Mouse (Mus musculus): ENCODE results near the gene Eml5. TPM values are rescaled to one million over a fixed set of nuclear protein-coding genes. Genes with fewer than 3 reads are reported as not detected.

The Eml5 gene
- total and polyA plus RNA-seq, 2 experiments from 2014 or later: 1.5 to 9.6 TPM

- no peak overlapping the region for H3K9ac ChIP-seq (replicated peaks; ENCODE audit: low read depth, low read length)
- no peaks in the 10 kb centered on the region for H3K9me3 ChIP-seq (replicated peaks; ENCODE audit: control insufficient read depth, low read length)
- no peak overlapping the region for H3K4me2 ChIP-seq (ENCODE audit: low read depth, low read length)
- DNase-seq (ENCODE audit: low spot score) (no peak), ATAC-seq (ENCODE audit: insufficient read depth, low read depth) (no peak)
- WGBS: 62% methylated on average over 3 of the region's 3 CpGs
- H3K27ac ChIP-seq (ENCODE audit: low read depth): no peak overlapping the region
- no peak overlapping the region for H3K4me3 ChIP-seq (ENCODE audit: low read depth, low read length)
- no peaks in the 10 kb centered on the region for H3K27me3 ChIP-seq (ENCODE audit: control insufficient read depth, insufficient read depth, low read length)
- H3K36me3 ChIP-seq (replicated peaks; ENCODE audit: control insufficient read depth, insufficient read depth, low read length): peaks cover 18% of the 10 kb centered on the region; the same call in 1 of the 2 replicates
- TF ChIP-seq EP300 (IDR thresholded peaks at IDR 0.05; ENCODE audit: low read depth): no peak
- TF ChIP-seq CTCF (IDR thresholded peaks at IDR 0.05; ENCODE audit: low read depth): no peak
- H3K4me1 ChIP-seq (ENCODE audit: control insufficient read depth, insufficient read depth): no peaks in the 10 kb centered on the region
Observed at GRCm38 (mm10) chr12:98802245-98802644, 99.0 kb downstream of the Eml5 start.

GRCm38 (mm10) chr12:98800334-98800733 lies 101.0 kb downstream of the Eml5 start:
- H3K9ac ChIP-seq (replicated peaks; ENCODE audit: low read depth, low read length): no peak overlapping the region
- H3K27me3 ChIP-seq (ENCODE audit: control insufficient read depth, insufficient read depth, low read length): no peaks in the 10 kb centered on the region
- no peak for TF ChIP-seq CTCF (IDR thresholded peaks at IDR 0.05; ENCODE audit: low read depth)
- no peak for TF ChIP-seq EP300 (IDR thresholded peaks at IDR 0.05; ENCODE audit: low read depth)
- H3K4me3 ChIP-seq (ENCODE audit: low read depth, low read length): no peak overlapping the region
- H3K9me3 ChIP-seq (replicated peaks; ENCODE audit: control insufficient read depth, low read length): no peaks in the 10 kb centered on the region
- H3K4me2 ChIP-seq (ENCODE audit: low read depth, low read length): no peak overlapping the region
- 74% methylated on average over 5 of the region's 5 CpGs for WGBS
- H3K27ac ChIP-seq (ENCODE audit: low read depth): no peak overlapping the region
- DNase-seq (ENCODE audit: low spot score): no peak
- no peak for ATAC-seq (ENCODE audit: insufficient read depth, low read depth)
- H3K36me3 ChIP-seq (replicated peaks; ENCODE audit: control insufficient read depth, insufficient read depth, low read length): peaks cover 24% of the 10 kb centered on the region; the same call in 1 of the 2 replicates
- no peaks in the 10 kb centered on the region for H3K4me1 ChIP-seq (ENCODE audit: control insufficient read depth, insufficient read depth)

- Histone ChIP-seq H3K9ac (replicated peaks; ENCODE audit: low read depth, low read length) (no peak overlapping the region), H3K4me2 (ENCODE audit: low read depth, low read length) (no peak overlapping the region), H3K27ac (ENCODE audit: low read depth) (no peak overlapping the region), H3K27me3 (ENCODE audit: control insufficient read depth, insufficient read depth, low read length) (no peaks in the 10 kb centered on the region), H3K4me3 (ENCODE audit: low read depth, low read length) (no peak overlapping the region), H3K4me1 (ENCODE audit: control insufficient read depth, insufficient read depth) (no peaks in the 10 kb centered on the region), H3K36me3 (replicated peaks; ENCODE audit: control insufficient read depth, insufficient read depth, low read length) (peaks cover 56% of the 10 kb centered on the region), H3K9me3 (replicated peaks; ENCODE audit: control insufficient read depth, low read length) (no peaks in the 10 kb centered on the region)
- TF ChIP-seq CTCF (IDR thresholded peaks at IDR 0.05; ENCODE audit: low read depth): no peak
- no peak for TF ChIP-seq EP300 (IDR thresholded peaks at IDR 0.05; ENCODE audit: low read depth)
- DNase-seq (ENCODE audit: low spot score) (no peak), ATAC-seq (ENCODE audit: insufficient read depth, low read depth) (no peak)
- WGBS: 96% methylated on average over 3 of the region's 3 CpGs
Observed at GRCm38 (mm10) chr12:98795731-98796318, 105.5 kb downstream of the Eml5 start.

- H3K4me3 ChIP-seq (ENCODE audit: low read depth, low read length): no peak overlapping the region
- H3K27ac ChIP-seq (ENCODE audit: low read depth): no peak overlapping the region
- peaks cover 78% of the 10 kb centered on the region for H3K36me3 ChIP-seq (replicated peaks; ENCODE audit: control insufficient read depth, insufficient read depth, low read length)
- no peak for DNase-seq (ENCODE audit: low spot score)
- H3K9ac ChIP-seq (replicated peaks; ENCODE audit: low read depth, low read length): no peak overlapping the region
- no peak for TF ChIP-seq EP300 (IDR thresholded peaks at IDR 0.05; ENCODE audit: low read depth)
- no peak for TF ChIP-seq CTCF (IDR thresholded peaks at IDR 0.05; ENCODE audit: low read depth)
- no peaks in the 10 kb centered on the region for H3K27me3 ChIP-seq (ENCODE audit: control insufficient read depth, insufficient read depth, low read length)
- peak; percentile 33; the same call in 1 of the 2 replicates for ATAC-seq (ENCODE audit: insufficient read depth, low read depth)
- H3K4me1 ChIP-seq (ENCODE audit: control insufficient read depth, insufficient read depth): no peaks in the 10 kb centered on the region
- WGBS: 87% methylated on average over 1 of the region's 1 CpGs
- no peaks in the 10 kb centered on the region for H3K9me3 ChIP-seq (replicated peaks; ENCODE audit: control insufficient read depth, low read length)
- H3K4me2 ChIP-seq (ENCODE audit: low read depth, low read length): no peak overlapping the region
Observed at GRCm38 (mm10) chr12:98784251-98784650, 117.0 kb downstream of the Eml5 start.

- Histone ChIP-seq H3K27me3 (ENCODE audit: control insufficient read depth, insufficient read depth, low read length) (no peaks in the 10 kb centered on the region), H3K9me3 (replicated peaks; ENCODE audit: control insufficient read depth, low read length) (no peaks in the 10 kb centered on the region), H3K9ac (replicated peaks; ENCODE audit: low read depth, low read length) (no peak overlapping the region), H3K36me3 (replicated peaks; ENCODE audit: control insufficient read depth, insufficient read depth, low read length) (peaks cover 87% of the 10 kb centered on the region), H3K27ac (ENCODE audit: low read depth) (no peak overlapping the region), H3K4me2 (ENCODE audit: low read depth, low read length) (no peak overlapping the region), H3K4me3 (ENCODE audit: low read depth, low read length) (no peak overlapping the region), H3K4me1 (ENCODE audit: control insufficient read depth, insufficient read depth) (no peaks in the 10 kb centered on the region)
- whole genome bisulfite sequencing: 66% methylated on average over 4 of the region's 4 CpGs
- DNase-seq (ENCODE audit: low spot score) (no peak), ATAC-seq (ENCODE audit: insufficient read depth, low read depth) (no peak)
- TF ChIP-seq CTCF (IDR thresholded peaks at IDR 0.05; ENCODE audit: low read depth) (peak; percentile 48), EP300 (IDR thresholded peaks at IDR 0.05; ENCODE audit: low read depth) (no peak)
Observed at GRCm38 (mm10) chr12:98779148-98779547, 122.1 kb downstream of the Eml5 start.

- Histone ChIP-seq H3K9me3 (replicated peaks; ENCODE audit: control insufficient read depth, low read length) (no peaks in the 10 kb centered on the region), H3K9ac (replicated peaks; ENCODE audit: low read depth, low read length) (no peak overlapping the region), H3K36me3 (replicated peaks; ENCODE audit: control insufficient read depth, insufficient read depth, low read length) (peaks cover 83% of the 10 kb centered on the region), H3K4me1 (ENCODE audit: control insufficient read depth, insufficient read depth) (no peaks in the 10 kb centered on the region), H3K27me3 (ENCODE audit: control insufficient read depth, insufficient read depth, low read length) (no peaks in the 10 kb centered on the region), H3K27ac (ENCODE audit: low read depth) (no peak overlapping the region), H3K4me2 (ENCODE audit: low read depth, low read length) (no peak overlapping the region), H3K4me3 (ENCODE audit: low read depth, low read length) (no peak overlapping the region)
- DNase-seq (ENCODE audit: low spot score): no peak
- 72% methylated on average over 3 of the region's 3 CpGs for WGBS
- no peak for ATAC-seq (ENCODE audit: insufficient read depth, low read depth)
- TF ChIP-seq EP300 (IDR thresholded peaks at IDR 0.05; ENCODE audit: low read depth): no peak
- TF ChIP-seq CTCF (IDR thresholded peaks at IDR 0.05; ENCODE audit: low read depth): no peak
Observed at GRCm38 (mm10) chr12:98777509-98777908, 123.8 kb downstream of the Eml5 start.
